35 mouse cellular contexts compared by ENCODE assay signal in the genomic region with DNA sequence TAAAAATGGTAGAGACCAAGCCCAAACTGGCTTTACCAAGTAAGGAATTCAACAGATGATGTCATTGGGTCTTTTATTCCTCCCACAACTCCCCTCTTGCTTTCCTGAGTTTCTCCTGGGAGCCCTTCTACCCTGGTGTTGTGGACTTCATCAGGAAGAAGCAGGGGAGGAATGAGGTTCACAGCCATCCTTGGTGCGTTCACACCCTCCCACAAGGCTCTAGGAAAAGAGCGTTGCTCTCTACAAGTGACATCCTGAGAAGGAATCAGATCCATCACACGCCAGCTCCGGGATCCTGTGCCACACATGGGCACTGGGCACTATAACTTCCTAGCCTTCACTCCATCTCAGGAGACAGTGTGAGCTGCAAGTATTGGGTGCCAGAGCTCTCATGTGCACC.
"Had no signal": no experiment of that assay in that cellular context is flagged by ENCODE, and none has a peak within 500 bp of the region (broad histone marks: within the 10 kb centered on the region; RNA-seq: fewer than 3 reads in every experiment).

No protein-coding gene starts in this region.

- H3K4me2 ChIP-seq: heart, embryonic 11.5 days; heart, embryonic 12.5 days; heart, embryonic 13.5 days; heart, embryonic 15.5 days; hindbrain, embryonic 12.5 days; hindbrain, embryonic 13.5 days; hindbrain, embryonic 14.5 days; hindbrain, embryonic 15.5 days; intestine, embryonic 15.5 days; kidney, embryonic 15.5 days had no signal

- H3K27ac ChIP-seq: heart, embryonic 13.5 days; heart, embryonic 15.5 days; hindbrain, embryonic 10.5 days; hindbrain, embryonic 12.5 days; hindbrain, embryonic 13.5 days; hindbrain, embryonic 14.5 days; hindbrain, embryonic 15.5 days; hindbrain, postnatal 0 days; intestine, embryonic 15.5 days; kidney, embryonic 15.5 days; kidney, postnatal 0 days; layer of hippocampus, adult 2 months; left cerebral cortex, adult 2 months had no signal

- DNase-seq: heart, postnatal 10 days; heart, postnatal 14 days; heart, postnatal 36 days; heart, postnatal 4 days; kidney, adult 11 months; kidney, adult 18-20 months; kidney, adult 2 months; kidney, adult 8-10 months; kidney, adult 9 months; kidney, postnatal 10 days; kidney, postnatal 14 days; kidney, postnatal 25 days; kidney, postnatal 36 days; kidney, postnatal 4 days; layer of hippocampus, adult 9-11 months; layer of hippocampus, postnatal 36 days had no signal

- ATAC-seq: hindbrain, embryonic 16.5 days; hindbrain, postnatal 0 days; inflammation-experienced regulatory T-cells, adult 6 months; intestine, embryonic 15.5 days; intestine, embryonic 16.5 days; intestine, postnatal 0 days had no signal

- H3K36me3 ChIP-seq: heart, embryonic 12.5 days; heart, embryonic 13.5 days; heart, embryonic 15.5 days; hindbrain, embryonic 10.5 days; hindbrain, embryonic 12.5 days; hindbrain, embryonic 13.5 days; hindbrain, embryonic 15.5 days; intestine, embryonic 15.5 days; kidney, embryonic 15.5 days had no signal

- H3K4me3 ChIP-seq: heart, embryonic 12.5 days; heart, embryonic 13.5 days; heart, embryonic 15.5 days; hindbrain, embryonic 10.5 days; hindbrain, embryonic 12.5 days; hindbrain, embryonic 13.5 days; hindbrain, embryonic 15.5 days; intestine, embryonic 15.5 days; kidney, embryonic 15.5 days; layer of hippocampus, adult 2 months; left cerebral cortex, adult 2 months had no signal

- H3K27me3 ChIP-seq: hindbrain, embryonic 12.5 days; hindbrain, embryonic 13.5 days; hindbrain, embryonic 15.5 days; intestine, embryonic 15.5 days; kidney, embryonic 15.5 days had no signal

- H3K9me3 ChIP-seq: heart, embryonic 13.5 days; heart, embryonic 15.5 days; hindbrain, embryonic 10.5 days; hindbrain, embryonic 12.5 days; hindbrain, embryonic 13.5 days; hindbrain, embryonic 15.5 days; intestine, embryonic 15.5 days; kidney, embryonic 15.5 days had no signal

- H3K9ac ChIP-seq: heart, embryonic 12.5 days; heart, embryonic 13.5 days; heart, embryonic 15.5 days; hindbrain, embryonic 12.5 days; hindbrain, embryonic 13.5 days; hindbrain, embryonic 14.5 days; hindbrain, embryonic 15.5 days; intestine, embryonic 15.5 days; kidney, embryonic 15.5 days had no signal

- H3K4me1 ChIP-seq: heart, embryonic 12.5 days; heart, embryonic 13.5 days; heart, embryonic 15.5 days; hindbrain, embryonic 13.5 days; hindbrain, embryonic 15.5 days; intestine, embryonic 15.5 days had no signal
